Mouse (Mus musculus) midbrain, embryonic 10.5 days (tissue): ENCODE data around the gene Grk4. TPM values are rescaled to one million over a fixed set of nuclear protein-coding genes. Genes with fewer than 3 reads are reported as not detected.

ENCODE experiments used
- DNase-seq: peaks from one replicate; pipeline ENCODE4 v3.0.0-alpha.2; 2017; ENCODE audit warnings: low spot score
- H3K27ac ChIP-seq: fragments of 300-500 bp; sonication (generic); replicated peaks from 2 replicates; pipeline ENCODE4 v1.5.1; 2016; ENCODE audit warnings: mild to moderate bottlenecking
- H3K27me3 ChIP-seq: fragments of 300-500 bp; sonication (generic); 2 replicates; pipeline ENCODE4 v1.6.1; 2016; ENCODE audit warnings: low read depth, mild to moderate bottlenecking; ENCODE audit not compliant: poor library complexity, severe bottlenecking
- H3K36me3 ChIP-seq: fragments of 300-500 bp; sonication (generic); 2 replicates; pipeline ENCODE4 v1.6.1; 2016; ENCODE audit warnings: mild to moderate bottlenecking, moderate library complexity
- H3K4me1 ChIP-seq: fragments of 300-500 bp; sonication (generic); 2 replicates; pipeline ENCODE4 v1.6.1; 2016
- H3K4me3 ChIP-seq: fragments of 300-500 bp; sonication (generic); 2 replicates; pipeline ENCODE4 v1.5.1; 2016; ENCODE audit warnings: mild to moderate bottlenecking, moderate library complexity
- H3K9me3 ChIP-seq: fragments of 300-500 bp; sonication (generic); replicated peaks from 2 replicates; pipeline ENCODE4 v1.6.1; 2016; ENCODE audit warnings: mild to moderate bottlenecking
- WGBS: fragments of 180-500 bp; shearing (Covaris S2); methylation state at CpG from one replicate; pipeline ENCODE4 v1.1.7; 2016; 5-methylcytosine and 5-hydroxymethylcytosine counted together
- polyA plus RNA-seq: library from polyadenylated mRNA; unstranded; fragments of >200 nt; fragmentation: Nextera tagmentation; extraction: Ambion mirVana; gene quantifications from 2 replicates; pipeline ENCODE4 v1.2.1, GENCODE M21; 2016

Grk4 gene
- polyA plus RNA-seq, 1 experiment from 2014 or later = 1.8 TPM

- Histone ChIP-seq H3K36me3 (no peaks in the 10 kb centered on the region), H3K9me3 (no peaks in the 10 kb centered on the region), H3K27me3 (no peaks in the 10 kb centered on the region), H3K27ac (no peak overlapping the region), H3K4me1 (no peaks in the 10 kb centered on the region), H3K4me3 (no peak overlapping the region)
- no peak for DNase-seq
- WGBS = 66% methylated on average over 3 of the region's 3 CpGs
Measured at GRCm38 (mm10) chr5:34751477-34751876, 91.3 kb downstream of the Grk4 start.

GRCm38 (mm10) chr5:34758762-34759161 lies 98.6 kb downstream of the Grk4 start:
- WGBS = 93% methylated on average over 1 of the region's 1 CpGs

GRCm38 (mm10) chr5:34760850-34761508 lies 100.8 kb downstream of the Grk4 start:
- Histone ChIP-seq H3K36me3 (peaks cover 10% of the 10 kb centered on the region), H3K9me3 (0 out of 2 replicates have a peak, but pooled peaks cover 3% of the 10 kb centered on the region), H3K4me3 (peak overlapping the region; percentile 100), H3K27ac (peak overlapping the region; percentile 95), H3K27me3 (no peaks in the 10 kb centered on the region), H3K4me1 (peaks cover 20% of the 10 kb centered on the region)
- 1% methylated on average over 19 of the region's 19 CpGs for WGBS
- no peak for DNase-seq

More at GRCm38 (mm10) chr5:34758762-34759161, 98.6 kb downstream of the Grk4 start:
- Histone ChIP-seq H3K4me3 (no peak overlapping the region), H3K9me3 (0 out of 2 replicates have a peak, but pooled peaks cover 3% of the 10 kb centered on the region), H3K27me3 (no peaks in the 10 kb centered on the region), H3K36me3 (peaks cover 2% of the 10 kb centered on the region), H3K27ac (no peak overlapping the region), H3K4me1 (peaks cover 20% of the 10 kb centered on the region)
- no peak for DNase-seq

- Histone ChIP-seq H3K9me3 (0 out of 2 replicates have a peak, but pooled peaks cover 3% of the 10 kb centered on the region), H3K27ac (peak within 1 kb of the TSS; percentile 95), H3K27me3 (no peaks in the 10 kb centered on the region), H3K4me3 (peak within 1 kb of the TSS; percentile 100), H3K36me3 (peaks cover 14% of the 10 kb centered on the region), H3K4me1 (peaks cover 20% of the 10 kb centered on the region)
- DNase-seq = peak; percentile 98
- WGBS = under 1% methylated on average over 35 of the region's 35 CpGs
Measured at GRCm38 (mm10) chr5:34761509-34761908, 101.3 kb downstream of the Grk4 start, which contains the start of gene Htt. TSS of gene Htt (plus strand) at chr5:34761740.

GRCm38 (mm10) chr5:34761934-34762611 lies 101.9 kb downstream of the Grk4 start:
- Histone ChIP-seq H3K36me3 (peaks cover 14% of the 10 kb centered on the region), H3K27ac (peak overlapping the region; percentile 95), H3K4me3 (peak overlapping the region; percentile 100), H3K4me1 (peaks cover 20% of the 10 kb centered on the region), H3K9me3 (0 out of 2 replicates have a peak, but pooled peaks cover 3% of the 10 kb centered on the region), H3K27me3 (no peaks in the 10 kb centered on the region)
- under 1% methylated on average over 53 of the region's 54 CpGs for WGBS
- peak; percentile 66 for DNase-seq

- Histone ChIP-seq H3K4me1 (no peaks in the 10 kb centered on the region), H3K27me3 (no peaks in the 10 kb centered on the region), H3K27ac (no peak overlapping the region), H3K4me3 (no peak overlapping the region), H3K36me3 (peaks cover 13% of the 10 kb centered on the region), H3K9me3 (no peaks in the 10 kb centered on the region; the same call in 1 of the 2 replicates)
- no peak for DNase-seq
- WGBS = 98% methylated on average over 3 of the region's 3 CpGs
Measured at GRCm38 (mm10) chr5:34771818-34772217, 111.6 kb downstream of the Grk4 start.

- DNase-seq = no peak
- 91% methylated on average over 4 of the region's 4 CpGs for WGBS
- no peaks in the 10 kb centered on the region; the same call in 1 of the 2 replicates for H3K9me3 ChIP-seq
- no peak overlapping the region for H3K4me3 ChIP-seq
- no peak overlapping the region for H3K27ac ChIP-seq
- H3K27me3 ChIP-seq = no peaks in the 10 kb centered on the region
- H3K36me3 ChIP-seq = peaks cover 13% of the 10 kb centered on the region
- H3K4me1 ChIP-seq = no peaks in the 10 kb centered on the region
Measured at GRCm38 (mm10) chr5:34772696-34773245, 112.6 kb downstream of the Grk4 start.

GRCm38 (mm10) chr5:34773392-34773791 lies 113.2 kb downstream of the Grk4 start:
- 98% methylated on average over 2 of the region's 2 CpGs for WGBS
- Histone ChIP-seq H3K4me1 (no peaks in the 10 kb centered on the region), H3K36me3 (peaks cover 13% of the 10 kb centered on the region), H3K27me3 (no peaks in the 10 kb centered on the region), H3K9me3 (no peaks in the 10 kb centered on the region; the same call in 1 of the 2 replicates), H3K27ac (no peak overlapping the region), H3K4me3 (no peak overlapping the region)
- no peak for DNase-seq

- H3K27ac ChIP-seq = no peak overlapping the region
Measured at GRCm38 (mm10) chr5:34785027-34785426, 124.8 kb downstream of the Grk4 start.

GRCm38 (mm10) chr5:34791141-34791540 lies 131.0 kb downstream of the Grk4 start:
- no peaks in the 10 kb centered on the region for H3K9me3 ChIP-seq
- H3K27me3 ChIP-seq = no peaks in the 10 kb centered on the region
- 89% methylated on average over 2 of the region's 2 CpGs for WGBS
- DNase-seq = no peak
- peaks cover 87% of the 10 kb centered on the region for H3K36me3 ChIP-seq
- no peaks in the 10 kb centered on the region for H3K4me1 ChIP-seq
- no peak overlapping the region for H3K27ac ChIP-seq
- H3K4me3 ChIP-seq = no peak overlapping the region

More at GRCm38 (mm10) chr5:34785027-34785426, 124.8 kb downstream of the Grk4 start:
- Histone ChIP-seq H3K9me3 (no peaks in the 10 kb centered on the region), H3K4me3 (no peak overlapping the region), H3K27me3 (no peaks in the 10 kb centered on the region), H3K36me3 (peaks cover 75% of the 10 kb centered on the region), H3K4me1 (no peaks in the 10 kb centered on the region)
- WGBS = 91% methylated on average over 3 of the region's 3 CpGs
- DNase-seq = no peak

GRCm38 (mm10) chr5:34800292-34800953 lies 140.2 kb downstream of the Grk4 start:
- 90% methylated on average over 5 of the region's 5 CpGs for WGBS
- Histone ChIP-seq H3K9me3 (no peaks in the 10 kb centered on the region), H3K36me3 (peaks cover 92% of the 10 kb centered on the region), H3K27ac (no peak overlapping the region), H3K4me1 (no peaks in the 10 kb centered on the region), H3K4me3 (no peak overlapping the region), H3K27me3 (no peaks in the 10 kb centered on the region)
- no peak for DNase-seq
